Mouse (Mus musculus) intestine, embryonic 15.5 days (tissue): ENCODE results near the gene Kctd21. TPM values are rescaled to one million over a fixed set of nuclear protein-coding genes. Genes with fewer than 3 reads are reported as not detected.
A peak's percentile ranks its signal among the peaks of the same experiment; 100 is the strongest.

ENCODE experiments used
- ATAC-seq: fragments of 200-750 bp; cut with Nextera tagmentation; 2 replicates; pipeline ENCODE4 v1.8.0; 2017; ENCODE audit warnings: moderate TSS enrichment, moderate library complexity
- H3K27ac ChIP-seq: fragments of 300-500 bp; sonication (generic); 2 replicates; pipeline ENCODE4 v1.5.1; 2015; ENCODE audit warnings: mild to moderate bottlenecking, inconsistent platforms
- H3K27me3 ChIP-seq: fragments of 300-500 bp; sonication (generic); replicated peaks from 2 replicates; pipeline ENCODE4 v1.6.1; 2015; ENCODE audit warnings: inconsistent platforms
- H3K36me3 ChIP-seq: fragments of 300-500 bp; sonication (generic); 2 replicates; pipeline ENCODE4 v1.6.1; 2015; ENCODE audit warnings: inconsistent platforms
- H3K4me1 ChIP-seq: fragments of 300-500 bp; sonication (generic); replicated peaks from 2 replicates; pipeline ENCODE4 v1.6.1; 2015; ENCODE audit warnings: inconsistent platforms
- H3K4me2 ChIP-seq: fragments of 300-500 bp; sonication (generic); replicated peaks from 2 replicates; pipeline ENCODE4 v1.6.1; 2015; ENCODE audit warnings: mild to moderate bottlenecking, inconsistent platforms
- H3K4me3 ChIP-seq: fragments of 300-500 bp; sonication (generic); replicated peaks from 2 replicates; pipeline ENCODE4 v1.5.1; 2015; ENCODE audit warnings: inconsistent platforms
- H3K9ac ChIP-seq: fragments of 300-500 bp; sonication (generic); 2 replicates; pipeline ENCODE4 v1.6.1; 2015; ENCODE audit warnings: inconsistent platforms
- H3K9me3 ChIP-seq: fragments of 300-500 bp; sonication (generic); 2 replicates; pipeline ENCODE4 v1.6.1; 2016; ENCODE audit warnings: inconsistent platforms
- WGBS: fragments of 180-500 bp; shearing (Covaris S2); methylation state at CpG from one replicate; pipeline ENCODE4 v1.1.7; 2015; 5-methylcytosine and 5-hydroxymethylcytosine counted together
- polyA plus RNA-seq: library from polyadenylated mRNA; unstranded; fragments of >200 nt; fragmentation: Nextera tagmentation; extraction: Ambion mirVana; gene quantifications from 2 replicates; pipeline ENCODE4 v1.2.1, GENCODE M21; 2015

Gene Kctd21
- polyA plus RNA-seq, 1 experiment from 2014 or later = 3.6 TPM

GRCm38 (mm10) chr7:97327376-97327775 lies 4.8 kb upstream of the Kctd21 start:
- WGBS = 95% methylated on average over 4 of the region's 4 CpGs
- Histone ChIP-seq H3K27me3 (peaks cover 25% of the 10 kb centered on the region), H3K4me2 (no peak overlapping the region), H3K9me3 (no peaks in the 10 kb centered on the region), H3K36me3 (no peaks in the 10 kb centered on the region), H3K9ac (no peak overlapping the region), H3K4me3 (no peak overlapping the region), H3K4me1 (peaks cover 17% of the 10 kb centered on the region; the same call in 1 of the 2 replicates), H3K27ac (no peak overlapping the region)
- ATAC-seq = no peak

- H3K4me3 ChIP-seq = no peak overlapping the region
- H3K27ac ChIP-seq = no peak overlapping the region
- no peak overlapping the region for H3K9ac ChIP-seq
- ATAC-seq = no peak
- H3K4me2 ChIP-seq = no peak overlapping the region
- H3K36me3 ChIP-seq = no peaks in the 10 kb centered on the region
- WGBS = 68% methylated on average over 13 of the region's 13 CpGs
- H3K9me3 ChIP-seq = no peaks in the 10 kb centered on the region
- peaks cover 26% of the 10 kb centered on the region for H3K4me1 ChIP-seq
- peaks cover 25% of the 10 kb centered on the region for H3K27me3 ChIP-seq
Observed at GRCm38 (mm10) chr7:97328891-97329588, 3.1 kb upstream of the Kctd21 start.

- H3K9ac ChIP-seq = no peak overlapping the region
- WGBS = 89% methylated on average over 3 of the region's 3 CpGs
- no peaks in the 10 kb centered on the region for H3K36me3 ChIP-seq
Observed at GRCm38 (mm10) chr7:97329676-97330075, 2.5 kb upstream of the Kctd21 start.

GRCm38 (mm10) chr7:97330931-97331645 lies 1.0 kb upstream of the Kctd21 start:
- H3K9me3 ChIP-seq = no peaks in the 10 kb centered on the region
- peak overlapping the region; percentile 66 for H3K4me2 ChIP-seq
- no peaks in the 10 kb centered on the region for H3K36me3 ChIP-seq
- 59% methylated on average over 11 of the region's 11 CpGs for WGBS
- H3K27me3 ChIP-seq = peaks cover 8% of the 10 kb centered on the region; the same call in 1 of the 2 replicates
- no peak for ATAC-seq
- peak overlapping the region; percentile 38 for H3K9ac ChIP-seq
- no peak overlapping the region for H3K27ac ChIP-seq
- H3K4me3 ChIP-seq = peak overlapping the region; percentile 88
- peaks cover 20% of the 10 kb centered on the region for H3K4me1 ChIP-seq

More at GRCm38 (mm10) chr7:97329676-97330075, 2.5 kb upstream of the Kctd21 start:
- no peak for ATAC-seq
- no peaks in the 10 kb centered on the region for H3K9me3 ChIP-seq
- H3K4me1 ChIP-seq = peaks cover 26% of the 10 kb centered on the region
- H3K27ac ChIP-seq = no peak overlapping the region
- H3K27me3 ChIP-seq = peaks cover 22% of the 10 kb centered on the region
- no peak overlapping the region for H3K4me3 ChIP-seq
- H3K4me2 ChIP-seq = no peak overlapping the region

- H3K4me1 ChIP-seq = peaks cover 20% of the 10 kb centered on the region
- no peak overlapping the region for H3K27ac ChIP-seq
- no peak for ATAC-seq
- under 1% methylated on average over 9 of the region's 9 CpGs for WGBS
- no peaks in the 10 kb centered on the region for H3K9me3 ChIP-seq
- peak overlapping the region; percentile 69 for H3K9ac ChIP-seq
- H3K4me2 ChIP-seq = peak overlapping the region; percentile 68
- no peaks in the 10 kb centered on the region for H3K36me3 ChIP-seq
- H3K4me3 ChIP-seq = peak overlapping the region; percentile 88
- no peaks in the 10 kb centered on the region for H3K27me3 ChIP-seq
Observed at GRCm38 (mm10) chr7:97332667-97333041, 527 bp downstream of the Kctd21 start.

GRCm38 (mm10) chr7:97333113-97333898 lies 1.2 kb downstream of the Kctd21 start:
- peak overlapping the region; percentile 68 for H3K4me2 ChIP-seq
- H3K27ac ChIP-seq = no peak overlapping the region
- H3K9ac ChIP-seq = no peak overlapping the region
- peaks cover 20% of the 10 kb centered on the region for H3K4me1 ChIP-seq
- WGBS = 78% methylated on average over 6 of the region's 6 CpGs
- no peaks in the 10 kb centered on the region for H3K9me3 ChIP-seq
- no peaks in the 10 kb centered on the region for H3K36me3 ChIP-seq
- H3K27me3 ChIP-seq = no peaks in the 10 kb centered on the region
- no peak for ATAC-seq
- peak overlapping the region; percentile 88; the same call in 1 of the 2 replicates for H3K4me3 ChIP-seq

GRCm38 (mm10) chr7:97334406-97334805 lies 2.3 kb downstream of the Kctd21 start:
- WGBS = 88% methylated on average over 2 of the region's 2 CpGs
- Histone ChIP-seq H3K27me3 (no peaks in the 10 kb centered on the region), H3K9me3 (no peaks in the 10 kb centered on the region), H3K9ac (no peak overlapping the region), H3K4me1 (peaks cover 18% of the 10 kb centered on the region), H3K4me2 (no peak overlapping the region), H3K36me3 (no peaks in the 10 kb centered on the region), H3K27ac (no peak overlapping the region), H3K4me3 (no peak overlapping the region)
- ATAC-seq = no peak

GRCm38 (mm10) chr7:97336678-97337077 lies 4.6 kb downstream of the Kctd21 start:
- ATAC-seq = no peak
- peaks cover 11% of the 10 kb centered on the region for H3K4me1 ChIP-seq
- 87% methylated on average over 1 of the region's 1 CpGs for WGBS

GRCm38 (mm10) chr7:97338593-97338992 lies 6.5 kb downstream of the Kctd21 start:
- Histone ChIP-seq H3K27ac (no peak overlapping the region), H3K4me1 (peaks cover 7% of the 10 kb centered on the region; the same call in 1 of the 2 replicates), H3K27me3 (no peaks in the 10 kb centered on the region), H3K9ac (no peak overlapping the region), H3K9me3 (no peaks in the 10 kb centered on the region), H3K4me2 (no peak overlapping the region), H3K36me3 (no peaks in the 10 kb centered on the region), H3K4me3 (no peak overlapping the region)
- ATAC-seq = no peak
- WGBS = 63% methylated on average over 4 of the region's 4 CpGs

More at GRCm38 (mm10) chr7:97336678-97337077, 4.6 kb downstream of the Kctd21 start:
- Histone ChIP-seq H3K9me3 (no peaks in the 10 kb centered on the region), H3K4me3 (no peak overlapping the region), H3K4me2 (no peak overlapping the region), H3K9ac (no peak overlapping the region), H3K36me3 (no peaks in the 10 kb centered on the region), H3K27ac (no peak overlapping the region), H3K27me3 (no peaks in the 10 kb centered on the region)

GRCm38 (mm10) chr7:97339623-97340022 lies 7.5 kb downstream of the Kctd21 start:
- no peak for ATAC-seq
- no peaks in the 10 kb centered on the region for H3K27me3 ChIP-seq
- H3K4me3 ChIP-seq = no peak overlapping the region
- no peak overlapping the region for H3K9ac ChIP-seq
- H3K4me2 ChIP-seq = no peak overlapping the region
- no peaks in the 10 kb centered on the region for H3K36me3 ChIP-seq
- WGBS = 85% methylated on average over 7 of the region's 7 CpGs
- H3K27ac ChIP-seq = no peak overlapping the region
- H3K9me3 ChIP-seq = no peaks in the 10 kb centered on the region
- H3K4me1 ChIP-seq = peaks cover 8% of the 10 kb centered on the region; the same call in 1 of the 2 replicates

GRCm38 (mm10) chr7:97340907-97341849 lies 9.1 kb downstream of the Kctd21 start:
- WGBS = 58% methylated on average over 18 of the region's 18 CpGs
- no peaks in the 10 kb centered on the region for H3K9me3 ChIP-seq
- H3K4me1 ChIP-seq = peaks cover 19% of the 10 kb centered on the region
- no peak overlapping the region for H3K9ac ChIP-seq
- H3K27ac ChIP-seq = no peak overlapping the region; the same call in 1 of the 2 replicates
- no peak overlapping the region for H3K4me3 ChIP-seq
- peak overlapping the region; percentile 3; the same call in 1 of the 2 replicates for H3K4me2 ChIP-seq
- no peaks in the 10 kb centered on the region for H3K36me3 ChIP-seq
- H3K27me3 ChIP-seq = no peaks in the 10 kb centered on the region
- peak; percentile 72 for ATAC-seq
